Mouse (Mus musculus) layer of hippocampus, postnatal 14 days (tissue): ENCODE results near the gene Idua. TPM values are rescaled to one million over a fixed set of nuclear protein-coding genes. Genes with fewer than 3 reads are reported as not detected.
A peak's percentile ranks its signal among the peaks of the same experiment; 100 is the strongest.

Experiments
- DNase-seq, 2 experiments: peaks; one replicate each; pipeline ENCODE4 v3.0.0; 2021 to 2022; ENCODE audit warnings: low spot score in 2 of 2, mixed read lengths in 1 of 2
- total RNA-seq, 2 experiments: library from RNA; stranded (reverse); gene quantifications; 2 replicates each; pipeline ENCODE4 v1.2.3; 2021

The Idua gene
- total RNA-seq, 2 experiments from 2014 or later, result 10.1 to 10.9 TPM

DNA sequence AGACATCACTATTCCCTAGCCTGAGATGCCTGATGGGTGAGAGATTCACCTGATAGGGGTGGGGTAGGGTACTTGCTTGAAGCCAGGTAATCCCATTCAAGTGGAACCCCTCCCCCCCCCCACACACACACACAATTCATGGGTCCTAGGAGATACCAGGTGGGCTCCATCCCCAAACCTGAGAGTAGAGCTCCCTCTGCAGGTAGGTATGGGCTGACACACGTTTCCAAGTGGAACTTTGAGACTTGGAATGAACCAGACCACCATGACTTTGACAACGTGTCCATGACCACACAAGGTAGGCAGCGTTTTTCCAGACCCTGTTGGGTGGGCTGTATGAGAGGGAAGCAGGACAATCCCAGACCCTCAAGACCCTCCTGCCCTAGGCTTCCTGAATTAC lies 19.8 kb downstream of the Idua start:
- DNase-seq, result no peak

- no peak for DNase-seq
Observed at GRCm38 (mm10) chr5:108680871-108681270, 20.7 kb downstream of the Idua start.

GRCm38 (mm10) chr5:108689091-108689490 lies 29.0 kb downstream of the Idua start:
- peak in 1 of 2 experiments; percentile 58 for DNase-seq

DNA sequence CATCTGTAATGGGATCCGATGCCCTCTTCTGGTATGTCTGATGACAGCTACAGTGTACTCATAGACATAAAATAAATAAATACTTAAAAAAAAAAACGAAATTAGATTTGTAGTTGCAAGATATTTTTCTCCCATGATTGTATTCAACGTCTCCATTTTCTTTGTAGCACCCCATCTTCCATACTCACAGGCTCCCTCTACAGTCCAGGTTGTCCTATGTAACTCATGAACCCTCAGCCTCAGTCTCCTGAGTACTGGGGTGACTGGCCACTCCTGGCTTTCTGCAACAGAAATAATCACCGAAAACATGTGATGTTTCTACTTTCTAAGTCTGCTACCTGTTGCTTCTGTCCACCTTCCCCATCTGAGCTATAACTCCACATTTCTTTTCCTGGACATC lies 31.0 kb downstream of the Idua start:
- no peak for DNase-seq

- no peak for DNase-seq
Observed at GRCm38 (mm10) chr5:108692271-108692670, 32.1 kb downstream of the Idua start, which contains the start of gene Fgfrl1. TSS of gene Fgfrl1 (plus strand) at chr5:108692382.

GRCm38 (mm10) chr5:108693872-108694288 lies 33.7 kb downstream of the Idua start:
- peak; percentile 61 to 77 for DNase-seq

- peak in 1 of 2 experiments; percentile 50 for DNase-seq
Observed at GRCm38 (mm10) chr5:108694352-108695261, 34.5 kb downstream of the Idua start.

DNA sequence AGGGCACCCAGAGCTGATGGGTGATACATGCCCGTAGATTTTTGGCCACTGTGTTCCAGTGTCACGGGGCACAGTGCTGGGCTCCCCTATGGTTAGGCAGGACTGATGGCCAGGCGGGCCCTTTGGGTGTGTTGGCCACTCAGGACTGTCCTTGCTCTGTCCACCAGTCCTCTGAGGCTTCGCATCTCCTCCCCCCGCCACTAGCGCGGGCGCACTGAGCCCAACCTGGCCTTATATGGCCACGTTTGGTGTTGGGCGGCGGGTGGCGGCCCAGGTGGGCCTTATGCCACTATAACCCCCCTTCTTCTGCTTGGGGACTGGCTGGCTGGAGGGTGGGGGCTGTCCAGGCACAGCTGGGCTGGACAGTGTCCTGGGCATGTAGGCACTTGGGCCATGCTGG lies 35.7 kb downstream of the Idua start:
- no peak for DNase-seq

GRCm38 (mm10) chr5:108696542-108696941 lies 36.4 kb downstream of the Idua start:
- no peak for DNase-seq

- DNase-seq, result peak; percentile 57 to 84
Observed at GRCm38 (mm10) chr5:108697341-108697753, 37.2 kb downstream of the Idua start.

- DNase-seq, result no peak
Observed at GRCm38 (mm10) chr5:108700346-108700745, 40.2 kb downstream of the Idua start.

DNA sequence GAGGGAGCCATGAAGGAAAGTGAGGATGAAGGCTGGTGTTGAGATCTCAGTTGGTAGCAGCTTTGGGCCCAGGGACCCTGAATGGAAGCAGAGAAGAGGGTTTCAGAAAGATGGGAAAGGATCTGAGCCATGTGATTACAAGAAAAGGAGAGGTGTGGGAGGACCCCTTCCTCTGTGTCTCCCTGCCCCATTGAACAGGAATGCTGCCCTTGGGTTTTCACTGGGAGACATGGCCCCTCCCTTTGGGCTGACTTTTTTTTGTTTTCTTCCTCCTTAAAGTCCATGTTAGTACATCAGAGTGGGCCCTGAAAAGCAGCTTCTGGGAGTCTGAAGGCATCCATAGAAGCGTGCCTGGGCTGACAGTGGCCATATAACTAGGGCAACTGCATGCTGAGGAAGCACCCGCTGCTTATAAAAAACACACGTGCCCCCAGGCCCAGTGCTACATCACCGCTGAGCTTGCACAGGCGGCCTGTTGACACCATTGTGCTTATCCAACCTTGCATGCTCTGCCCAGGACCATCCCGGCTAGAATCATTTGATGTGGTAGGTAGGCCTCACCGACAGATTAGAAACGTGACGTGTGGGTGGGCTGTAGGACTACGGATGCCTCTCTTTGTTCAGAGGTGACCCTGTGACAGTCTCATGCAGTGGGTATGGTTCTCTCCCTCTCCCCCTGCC lies 41.4 kb downstream of the Idua start:
- no peak for DNase-seq

- no peak for DNase-seq
Observed at GRCm38 (mm10) chr5:108703754-108704626, 43.9 kb downstream of the Idua start.

- DNase-seq, result no peak
Observed at GRCm38 (mm10) chr5:108707758-108708157, 47.6 kb downstream of the Idua start.

GRCm38 (mm10) chr5:108708419-108708818 lies 48.3 kb downstream of the Idua start:
- DNase-seq, result no peak

DNA sequence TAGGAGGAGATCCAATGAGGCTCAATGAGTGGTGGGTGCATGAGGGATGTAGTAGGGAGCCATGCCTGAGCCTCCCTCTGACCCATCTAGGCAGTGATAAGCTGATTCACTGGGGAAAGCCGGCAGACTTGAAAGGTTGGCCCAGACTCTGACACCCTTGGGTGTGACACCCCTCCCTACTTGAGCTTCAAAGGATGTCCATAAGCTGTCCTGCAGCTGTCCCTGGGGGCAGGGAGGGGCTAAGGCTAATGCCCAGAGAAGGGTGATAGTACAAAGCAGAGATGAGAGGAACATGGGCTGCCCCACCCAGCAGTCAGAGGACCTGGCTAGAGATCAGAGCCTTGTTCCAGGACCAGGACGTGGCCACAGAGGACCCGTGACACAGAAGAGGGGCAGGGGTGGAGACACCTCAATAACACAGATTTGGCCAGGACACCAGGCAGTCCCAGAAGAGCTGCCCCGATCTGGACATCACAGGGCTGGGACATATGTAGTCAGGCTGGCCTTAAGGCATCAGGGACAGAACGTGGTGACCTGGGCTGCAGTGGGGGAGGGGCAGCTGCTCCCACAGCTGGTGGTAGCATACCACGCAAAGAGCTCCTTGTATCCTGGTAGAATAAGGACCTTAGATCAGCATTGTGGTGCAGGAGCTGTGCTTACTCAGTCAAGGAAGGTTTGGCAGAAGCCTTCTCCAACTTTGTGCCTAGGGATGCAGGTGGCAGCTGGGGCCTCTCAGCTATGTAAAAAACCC lies 49.0 kb downstream of the Idua start:
- DNase-seq, result no peak

DNA sequence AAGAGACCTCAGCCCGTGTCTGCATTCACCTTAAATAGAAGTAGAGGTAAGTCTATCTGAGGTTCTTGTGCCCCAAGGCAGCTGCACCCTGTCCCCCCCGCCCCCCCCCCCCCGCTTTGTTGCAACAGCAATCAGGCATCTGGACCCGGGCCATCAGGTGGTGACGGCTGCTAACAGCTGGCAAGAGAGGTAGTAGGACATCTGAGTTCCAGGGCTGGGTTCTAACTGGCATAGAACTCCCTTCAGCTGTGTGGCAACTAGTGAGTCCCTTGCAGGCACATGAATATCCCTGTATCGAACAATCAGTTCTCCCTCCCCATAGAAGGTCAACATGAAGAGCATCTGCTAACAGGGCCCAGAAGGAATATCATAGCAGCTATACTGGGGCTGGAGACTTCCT lies 51.8 kb downstream of the Idua start:
- DNase-seq, result no peak

DNA sequence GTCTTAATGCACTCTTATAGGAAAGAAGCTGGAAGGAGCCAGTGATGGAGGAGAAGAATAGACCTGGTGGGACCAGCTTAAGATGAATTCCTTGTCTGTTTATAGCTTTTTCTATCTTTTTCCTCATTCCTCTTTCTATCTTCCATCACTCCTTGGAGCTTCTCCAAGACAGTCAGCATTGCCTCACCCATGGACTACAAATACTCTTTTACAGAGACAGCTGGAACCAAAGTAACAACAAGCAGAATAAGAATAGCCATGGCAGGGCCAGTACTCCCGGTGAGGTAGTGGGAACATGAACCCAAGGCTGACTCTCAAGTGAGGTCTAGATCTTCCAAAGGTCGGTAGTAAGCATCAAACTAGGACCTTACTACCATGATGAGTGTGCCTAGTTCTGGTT lies 53.0 kb downstream of the Idua start:
- no peak for DNase-seq

DNA sequence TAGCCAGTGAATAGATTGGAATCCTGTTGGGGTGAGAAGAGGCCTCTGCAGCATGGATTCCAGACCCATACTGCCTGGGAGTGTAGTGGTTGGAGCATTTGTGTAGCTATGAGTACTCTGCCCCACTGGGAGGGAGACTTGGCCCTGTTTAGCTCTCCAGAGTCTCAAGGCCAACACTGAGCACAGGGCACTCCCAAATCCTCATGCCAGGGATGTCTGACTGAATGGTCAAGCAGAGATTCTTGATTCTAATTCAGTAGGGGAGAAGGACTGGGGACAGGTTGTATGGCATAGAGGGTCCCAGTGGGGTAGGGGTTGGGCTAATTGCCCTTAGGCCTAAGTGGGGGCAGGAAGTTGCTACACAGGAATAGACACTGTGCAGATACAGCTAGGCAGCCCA lies 53.6 kb downstream of the Idua start:
- no peak for DNase-seq

DNA sequence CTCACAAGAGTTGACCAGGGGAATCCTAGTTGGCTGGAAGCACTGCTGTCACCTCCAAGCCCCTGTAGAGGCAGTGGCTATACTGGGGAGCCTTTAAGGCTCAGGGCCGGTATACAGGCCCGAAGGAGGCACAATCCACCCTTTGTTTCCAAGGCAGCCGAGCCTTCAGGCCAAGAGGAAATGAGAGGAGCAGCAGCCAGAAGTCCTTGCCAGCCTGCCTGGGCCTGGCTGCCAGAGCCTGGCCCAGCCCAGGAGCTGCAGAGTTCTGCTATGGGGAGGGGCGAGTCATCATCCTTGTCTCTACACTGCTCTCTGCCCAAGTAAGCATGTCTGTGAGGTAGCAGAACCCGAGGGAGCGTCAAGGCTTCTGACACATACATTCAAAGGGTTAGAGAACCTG lies 54.0 kb downstream of the Idua start:
- peak in 1 of 2 experiments; percentile 74 for DNase-seq

DNA sequence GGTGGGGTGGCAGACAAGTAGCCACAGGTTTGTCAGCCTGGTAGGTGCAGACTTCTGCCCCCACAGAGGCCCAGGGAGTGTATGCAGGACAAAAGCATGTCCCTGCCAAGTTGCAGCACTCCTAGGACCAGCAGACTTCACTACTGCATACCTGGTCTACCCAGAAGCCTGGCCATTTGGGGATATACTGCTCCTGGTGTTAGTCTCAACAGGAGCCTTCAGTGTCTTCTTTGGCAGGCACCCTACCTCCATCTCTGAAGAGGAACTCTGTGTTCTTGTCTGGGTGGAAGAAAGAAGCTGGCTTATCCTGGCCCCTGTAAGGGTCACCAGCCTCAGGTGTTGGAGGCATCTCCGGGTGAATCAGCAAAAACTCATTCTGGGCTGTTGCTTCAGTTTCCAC lies 55.8 kb downstream of the Idua start:
- no peak for DNase-seq
